8 mouse cellular contexts compared by ENCODE assay signal in the genomic region with DNA sequence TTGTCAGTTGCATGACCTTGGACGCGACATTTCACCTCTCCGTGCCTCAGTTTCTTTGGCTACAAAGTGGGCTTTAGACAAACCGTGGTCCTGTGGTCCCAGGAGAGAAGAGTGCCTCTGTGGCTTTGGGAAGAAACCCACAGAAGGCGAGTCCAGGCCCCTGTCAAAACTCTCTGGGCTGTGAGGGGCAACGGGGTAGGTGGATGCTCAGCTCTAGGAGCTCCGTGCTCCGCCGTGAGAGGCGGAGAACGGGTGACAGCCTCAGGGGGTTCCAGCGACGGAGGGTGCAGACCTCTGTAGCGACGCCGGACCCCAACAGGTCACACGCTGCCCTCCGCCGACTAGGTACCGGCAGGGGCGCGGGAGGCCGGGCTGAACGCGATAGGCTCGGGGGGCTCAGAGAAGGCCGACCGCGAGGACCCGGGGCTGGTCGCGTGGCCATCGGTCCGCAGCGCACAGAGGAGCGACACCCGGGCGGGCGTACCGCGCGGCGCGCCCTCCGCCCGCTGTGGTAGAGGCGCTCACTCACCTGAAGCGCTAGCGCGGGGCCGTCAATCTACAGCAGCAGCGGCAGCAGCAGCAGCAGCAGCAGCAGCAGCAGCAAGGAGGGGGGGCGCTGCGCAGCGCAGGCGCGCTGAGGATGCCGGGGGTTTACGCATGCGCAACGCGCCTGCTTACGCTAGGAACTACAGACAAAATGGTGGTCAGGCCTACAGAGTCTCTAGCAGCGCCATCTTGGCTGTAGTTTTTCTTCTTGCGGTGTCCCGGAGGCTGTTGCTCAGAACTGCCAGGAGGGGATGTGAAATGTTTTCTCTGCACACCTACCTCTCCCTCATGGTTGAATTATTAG. TPM values are rescaled to one million over a fixed set of nuclear protein-coding genes. Genes with fewer than 3 reads are reported as not detected.
DNase-seq lines count a peak whose midpoint lies in the region; ATAC-seq and TF ChIP-seq lines count a peak whose summit lies in the region.

Gene Ndrg3 (minus strand): TSS at position 587 of the 850 bp plus-strand sequence.

- peak; percentile 45; the same call in 1 of the 2 replicates for TF ChIP-seq CTCF in kidney, adult 2 months (conservative IDR thresholded peaks at IDR 0.05; ENCODE audit: insufficient read depth, insufficient read length, low read depth, low read length)
- TF ChIP-seq CTCF in spleen, adult 2 months (IDR thresholded peaks at IDR 0.05; ENCODE audit: extremely low read depth, insufficient read depth, insufficient read length, insufficient replicate concordance), result peak; percentile 32; the same call in 1 of the 2 replicates

- peak within 1 kb of the TSS; percentile 92 for H3K9ac ChIP-seq in embryonic facial prominence, embryonic 13.5 days
- H3K9ac ChIP-seq in limb, embryonic 12.5 days (replicated peaks), result peak within 1 kb of the TSS; percentile 86
- peak within 1 kb of the TSS; percentile 90 for H3K9ac ChIP-seq in midbrain, embryonic 15.5 days

- TF ChIP-seq POLR2A in kidney, adult 2 months (IDR thresholded peaks at IDR 0.05; ENCODE audit: low read depth, low read length), result no peak
- TF ChIP-seq POLR2A in spleen, adult 2 months (IDR thresholded peaks at IDR 0.05; ENCODE audit: low read depth, low read length), result no peak

- peaks cover 13% of the 10 kb centered on the region for H3K4me1 ChIP-seq in embryonic facial prominence, embryonic 13.5 days
- peaks cover 2% of the 10 kb centered on the region; the same call in 1 of the 2 replicates for H3K4me1 ChIP-seq in kidney, adult 2 months (ENCODE audit: control insufficient read depth, insufficient read depth, low read length)
- peaks cover 14% of the 10 kb centered on the region for H3K4me1 ChIP-seq in limb, embryonic 12.5 days (replicated peaks)
- peaks cover 10% of the 10 kb centered on the region for H3K4me1 ChIP-seq in midbrain, embryonic 15.5 days
- no peaks in the 10 kb centered on the region; the same call in 1 of the 2 replicates for H3K4me1 ChIP-seq in spleen, adult 2 months (ENCODE audit: control insufficient read depth, insufficient read depth, insufficient read length)

- no peaks in the 10 kb centered on the region for H3K9me3 ChIP-seq in embryonic facial prominence, embryonic 13.5 days
- H3K9me3 ChIP-seq in limb, embryonic 12.5 days, result no peaks in the 10 kb centered on the region
- no peaks in the 10 kb centered on the region for H3K9me3 ChIP-seq in midbrain, embryonic 15.5 days

- DNase-seq in 3134 (ENCODE audit: extremely low read depth, insufficient read length, low spot score), result peak; percentile 99
- peak; percentile 97 to 98 for DNase-seq in adrenal gland, postnatal 36 days
- peak; percentile 93 to 98 for DNase-seq in heart, adult 18-20 months
- DNase-seq in kidney, adult 2 months, result peak; percentile 99
- DNase-seq in spleen, adult 2 months (ENCODE audit: low read depth in 1 of 2, low spot score in 2 of 2), result peak; percentile 95 to 96

- peak within 1 kb of the TSS; percentile 95 for H3K4me3 ChIP-seq in embryonic facial prominence, embryonic 13.5 days
- peak within 1 kb of the TSS; percentile 80 for H3K4me3 ChIP-seq in kidney, adult 2 months (ENCODE audit: insufficient read depth, low read depth, low read length)
- H3K4me3 ChIP-seq in limb, embryonic 12.5 days (replicated peaks), result peak within 1 kb of the TSS; percentile 84
- peak within 1 kb of the TSS; percentile 76 for H3K4me3 ChIP-seq in midbrain, embryonic 15.5 days
- H3K4me3 ChIP-seq in spleen, adult 2 months (ENCODE audit: extremely low read depth, insufficient read depth, insufficient read length), result peak within 1 kb of the TSS; percentile 86

- H3K27ac ChIP-seq in embryonic facial prominence, embryonic 13.5 days, result peak within 1 kb of the TSS; percentile 60; the same call in 1 of the 2 replicates
- H3K27ac ChIP-seq in kidney, adult 2 months (ENCODE audit: insufficient read depth, low read depth, low read length), result peak within 1 kb of the TSS; percentile 22
- H3K27ac ChIP-seq in limb, embryonic 12.5 days, result peak within 1 kb of the TSS; percentile 69; the same call in 1 of the 2 replicates
- peak within 1 kb of the TSS; percentile 88 for H3K27ac ChIP-seq in midbrain, embryonic 15.5 days
- peak within 1 kb of the TSS; percentile 35; the same call in 1 of the 2 replicates for H3K27ac ChIP-seq in spleen, adult 2 months (ENCODE audit: insufficient read depth, low read length)

- peaks cover 28% of the 10 kb centered on the region for H3K36me3 ChIP-seq in embryonic facial prominence, embryonic 13.5 days
- H3K36me3 ChIP-seq in kidney, adult 2 months (ENCODE audit: control insufficient read depth, insufficient read depth, low read length), result no peaks in the 10 kb centered on the region
- peaks cover 28% of the 10 kb centered on the region for H3K36me3 ChIP-seq in limb, embryonic 12.5 days
- H3K36me3 ChIP-seq in midbrain, embryonic 15.5 days (replicated peaks), result no peaks in the 10 kb centered on the region
- H3K36me3 ChIP-seq in spleen, adult 2 months (ENCODE audit: control insufficient read depth, insufficient read depth, low read length), result no peaks in the 10 kb centered on the region

- peak; percentile 94 for ATAC-seq in embryonic facial prominence, embryonic 13.5 days (ENCODE audit: insufficient number of reproducible peaks, insufficient read depth, low FRiP score, low TSS enrichment, low read depth)
- ATAC-seq in limb, embryonic 12.5 days (ENCODE audit: insufficient number of reproducible peaks, insufficient read depth, low FRiP score, low TSS enrichment, low read depth), result peak; percentile 97
- ATAC-seq in midbrain, embryonic 15.5 days (replicated peaks), result peak; percentile 96

- H3K4me2 ChIP-seq in embryonic facial prominence, embryonic 13.5 days, result peak within 1 kb of the TSS; percentile 95
- peak within 1 kb of the TSS; percentile 75 for H3K4me2 ChIP-seq in limb, embryonic 12.5 days
- peak within 1 kb of the TSS; percentile 63 for H3K4me2 ChIP-seq in midbrain, embryonic 15.5 days

- under 1% methylated on average over 66 of the region's 66 CpGs for WGBS in embryonic facial prominence, embryonic 13.5 days
- WGBS in kidney, adult 2 months, result under 1% methylated on average over 66 of the region's 66 CpGs
- under 1% methylated on average over 63 of the region's 66 CpGs for WGBS in limb, embryonic 12.5 days
- WGBS in midbrain, embryonic 15.5 days, result under 1% methylated on average over 66 of the region's 66 CpGs
- under 1% methylated on average over 64 of the region's 66 CpGs for WGBS in spleen, adult 2 months

- no peaks in the 10 kb centered on the region for H3K27me3 ChIP-seq in embryonic facial prominence, embryonic 13.5 days
- no peaks in the 10 kb centered on the region for H3K27me3 ChIP-seq in kidney, adult 2 months (replicated peaks; ENCODE audit: control insufficient read depth, insufficient read depth, low read length)
- no peaks in the 10 kb centered on the region for H3K27me3 ChIP-seq in limb, embryonic 12.5 days
- H3K27me3 ChIP-seq in midbrain, embryonic 15.5 days (replicated peaks), result no peaks in the 10 kb centered on the region
- no peaks in the 10 kb centered on the region for H3K27me3 ChIP-seq in spleen, adult 2 months (ENCODE audit: control insufficient read depth, insufficient read depth, low read length)

RNA-seq across cellular contexts. Expression of gene Ndrg3, which starts in this region (rescaled TPM):
- total RNA-seq in adrenal gland, postnatal 36 days (2021), result 10 to 100 TPM; 59.8 to 64.1 TPM
- 51.0 and 55.6 TPM in 2 replicates for polyA plus RNA-seq in embryonic facial prominence, embryonic 13.5 days (2015; fragmentation: Nextera tagmentation; extraction: Ambion mirVana)
- total RNA-seq in heart, adult 18-20 months (2021), result 10 to 100 TPM; 17.7 to 23.7 TPM
- polyA plus RNA-seq in kidney, adult 2 months (2012; rRNA removed), result 97.8 and 102 TPM in 2 replicates
- polyA plus RNA-seq in limb, embryonic 12.5 days (2016; fragmentation: Nextera tagmentation; extraction: Ambion mirVana), result 42.0 TPM in 2 replicates
- 132 and 136 TPM in 2 replicates for polyA plus RNA-seq in midbrain, embryonic 15.5 days (2015; fragmentation: Nextera tagmentation; extraction: Ambion mirVana)
- 30.0 and 30.3 TPM in 2 replicates for polyA plus RNA-seq in spleen, adult 2 months (2012; rRNA removed)

Comparison
In these comparisons a context has a peak if more than half of its experiments do, and no peak if none do; other contexts are left out.
1. Peak in every context shown above with its lines: DNase-seq, ATAC-seq, H3K4me3 ChIP-seq and H3K27ac ChIP-seq.
2. H3K27ac ChIP-seq: peak in every context shown above with its lines; median percentile 88 in midbrain, embryonic 15.5 days; 69 in limb, embryonic 12.5 days; 60 in embryonic facial prominence, embryonic 13.5 days; 35 in spleen, adult 2 months; 22 in kidney, adult 2 months.